8 mouse cellular contexts compared by ENCODE assay signal in genomic region chr1:171220871-171221270, GRCm38 (mm10). TPM values are rescaled to one million over a fixed set of nuclear protein-coding genes. Genes with fewer than 3 reads are reported as not detected.
DNase-seq lines count a peak whose midpoint lies in the region; ATAC-seq lines count a peak whose summit lies in the region.

No protein-coding gene starts in this region.

- ATAC-seq in hindbrain, embryonic 14.5 days (ENCODE audit: low FRiP score) = peak; percentile 46

- no peak overlapping the region; the same call in 1 of the 2 replicates for H3K9ac ChIP-seq in hindbrain, embryonic 14.5 days

- peaks cover 10% of the 10 kb centered on the region for H3K4me1 ChIP-seq in hindbrain, embryonic 14.5 days (replicated peaks; ENCODE audit: control insufficient read depth, insufficient read depth, low read length)

- H3K27me3 ChIP-seq in hindbrain, embryonic 14.5 days (ENCODE audit: control insufficient read depth, insufficient read depth, low read length) = no peaks in the 10 kb centered on the region

- H3K4me2 ChIP-seq in hindbrain, embryonic 14.5 days (replicated peaks) = peak overlapping the region; percentile 84

- WGBS in hindbrain, embryonic 14.5 days = 5% methylated on average over 10 of the region's 10 CpGs

- peak; percentile 89 for DNase-seq in R1 (ENCODE audit: low read depth, low spot score)
- DNase-seq in cerebellum, postnatal 14 days = peak; percentile 93 to 96
- peak; percentile 80 to 87 for DNase-seq in frontal cortex, postnatal 14 days (ENCODE audit: low spot score in 2 of 2)
- peak; percentile 90 for DNase-seq in hindbrain, embryonic 14.5 days (ENCODE audit: low spot score)
- DNase-seq in layer of hippocampus, postnatal 36 days = peak; percentile 83 to 84
- DNase-seq in lung, postnatal 25 days (ENCODE audit: low spot score) = peak; percentile 87
- peak; percentile 89 for DNase-seq in retina, embryonic 14.5 days (ENCODE audit: low spot score)
- DNase-seq in thymus, postnatal 36 days = peak; percentile 71 to 74

- no peaks in the 10 kb centered on the region for H3K9me3 ChIP-seq in hindbrain, embryonic 14.5 days (ENCODE audit: control insufficient read depth, low read length)

- H3K27ac ChIP-seq in hindbrain, embryonic 14.5 days = no peak overlapping the region

- H3K4me3 ChIP-seq in hindbrain, embryonic 14.5 days (replicated peaks; ENCODE audit: low read length) = peak overlapping the region; percentile 53

- H3K36me3 ChIP-seq in hindbrain, embryonic 14.5 days (replicated peaks; ENCODE audit: control insufficient read depth, insufficient read depth) = peaks cover 25% of the 10 kb centered on the region

RNA-seq across cellular contexts. Expression of gene Tomm40l, which starts 1.4 kb away (rescaled TPM):
- 41.2 and 47.0 TPM in 2 replicates for polyA plus RNA-seq in hindbrain, embryonic 14.5 days (2014; fragmentation: Nextera tagmentation; extraction: Ambion mirVana)
- total RNA-seq in layer of hippocampus, postnatal 36 days (2021) = 10 to 100 TPM; 72.4 to 80.2 TPM

RNA-seq across cellular contexts. Expression of gene Apoa2, which starts 4.0 kb away (rescaled TPM):
- 5.6 and 7.0 TPM in 2 replicates for polyA plus RNA-seq in hindbrain, embryonic 14.5 days (2014; fragmentation: Nextera tagmentation; extraction: Ambion mirVana)
- total RNA-seq in layer of hippocampus, postnatal 36 days (2021) = 1 to 10 TPM in 1 of 2 experiments, not detected in 1; 1.2 TPM

RNA-seq across cellular contexts. Expression of gene Nr1i3, which starts 7.1 kb away (rescaled TPM):
- polyA plus RNA-seq in hindbrain, embryonic 14.5 days (2014; fragmentation: Nextera tagmentation; extraction: Ambion mirVana) = 0.21 and 0.50 TPM in 2 replicates
- total RNA-seq in layer of hippocampus, postnatal 36 days (2021) = under 1 TPM; 0.20 to 0.25 TPM

RNA-seq across cellular contexts. Expression of gene Fcer1g, which starts 13.3 kb away (rescaled TPM):
- 25.2 and 30.1 TPM in 2 replicates for polyA plus RNA-seq in hindbrain, embryonic 14.5 days (2014; fragmentation: Nextera tagmentation; extraction: Ambion mirVana)
- total RNA-seq in layer of hippocampus, postnatal 36 days (2021) = 10 to 100 TPM; 13.5 to 15.2 TPM

RNA-seq across cellular contexts. Expression of gene Pcp4l1, which starts 24.8 kb away (rescaled TPM):
- 37.2 and 55.1 TPM in 2 replicates for polyA plus RNA-seq in hindbrain, embryonic 14.5 days (2014; fragmentation: Nextera tagmentation; extraction: Ambion mirVana)
- total RNA-seq in layer of hippocampus, postnatal 36 days (2021) = 10 to 100 TPM; 39.4 to 42.3 TPM
